Mouse (Mus musculus): ENCODE measurements around the gene Cyb5rl. TPM values are rescaled to one million over a fixed set of nuclear protein-coding genes. Genes with fewer than 3 reads are reported as not detected.

Cyb5rl gene
- polyA plus RNA-seq, 1 experiment from 2014 or later, result 15.0 TPM

DNA sequence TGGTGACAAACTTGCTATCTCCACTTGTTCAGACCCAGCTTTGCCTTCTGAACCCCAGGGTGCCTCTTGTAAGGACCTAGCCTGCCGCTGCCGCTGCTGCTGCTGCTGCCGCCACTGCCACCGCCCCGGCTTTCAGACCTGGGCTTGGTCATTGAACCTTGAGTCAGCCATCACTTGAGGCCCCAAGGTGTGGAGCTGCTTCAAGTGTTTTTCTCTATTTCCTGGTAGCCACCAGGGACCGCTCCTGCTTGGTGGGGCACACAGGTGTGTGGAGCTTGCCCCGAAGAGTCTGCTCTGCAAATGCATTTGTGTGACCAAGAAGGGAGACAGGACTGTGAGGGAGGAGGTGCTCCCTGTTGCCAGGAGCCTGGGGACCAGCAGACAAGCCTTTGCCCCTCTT lies 41.9 kb upstream of the Cyb5rl start:
- no peak for TF ChIP-seq CTCF (IDR thresholded peaks at IDR 0.05; ENCODE audit: low read depth)
- H3K4me1 ChIP-seq (replicated peaks; ENCODE audit: insufficient read depth, low read length), result no peaks in the 10 kb centered on the region
- no peak for DNase-seq (ENCODE audit: low spot score)
- 76% methylated on average over 7 of the region's 7 CpGs for WGBS
- H3K4me2 ChIP-seq (ENCODE audit: low read length), result no peak overlapping the region
- H3K27ac ChIP-seq, result no peak overlapping the region
- H3K9me3 ChIP-seq (replicated peaks; ENCODE audit: low read length), result no peaks in the 10 kb centered on the region
- H3K27me3 ChIP-seq (ENCODE audit: insufficient read depth, low read length), result no peaks in the 10 kb centered on the region
- no peak for ATAC-seq (replicated peaks; ENCODE audit: low FRiP score, low read depth)
- 0 out of 2 replicates have a peak, but pooled peaks cover 10% of the 10 kb centered on the region for H3K36me3 ChIP-seq (ENCODE audit: insufficient read depth, low read length)
- H3K4me3 ChIP-seq (replicated peaks; ENCODE audit: low read depth, low read length), result no peak overlapping the region
- H3K9ac ChIP-seq (ENCODE audit: low read depth, low read length), result no peak overlapping the region

GRCm38 (mm10) chr4:107025369-107025768 lies 41.4 kb upstream of the Cyb5rl start:
- no peak overlapping the region for H3K9ac ChIP-seq (ENCODE audit: low read depth, low read length)
- no peak overlapping the region for H3K4me3 ChIP-seq (replicated peaks; ENCODE audit: low read depth, low read length)
- no peak overlapping the region for H3K27ac ChIP-seq
- ATAC-seq (replicated peaks; ENCODE audit: low FRiP score, low read depth) (no peak), DNase-seq (ENCODE audit: low spot score) (no peak)
- no peaks in the 10 kb centered on the region for H3K27me3 ChIP-seq (ENCODE audit: insufficient read depth, low read length)
- 79% methylated on average over 5 of the region's 5 CpGs for WGBS
- TF ChIP-seq CTCF (IDR thresholded peaks at IDR 0.05; ENCODE audit: low read depth), result no peak
- H3K36me3 ChIP-seq (ENCODE audit: insufficient read depth, low read length), result 0 out of 2 replicates have a peak, but pooled peaks cover 10% of the 10 kb centered on the region
- H3K4me2 ChIP-seq (ENCODE audit: low read length), result no peak overlapping the region
- H3K4me1 ChIP-seq (replicated peaks; ENCODE audit: insufficient read depth, low read length), result no peaks in the 10 kb centered on the region
- no peaks in the 10 kb centered on the region for H3K9me3 ChIP-seq (replicated peaks; ENCODE audit: low read length)

- H3K27ac ChIP-seq, result no peak overlapping the region
- no peak for TF ChIP-seq CTCF (IDR thresholded peaks at IDR 0.05; ENCODE audit: low read depth)
- H3K9me3 ChIP-seq (replicated peaks; ENCODE audit: low read length), result no peaks in the 10 kb centered on the region
- ATAC-seq (replicated peaks; ENCODE audit: low FRiP score, low read depth) (no peak), DNase-seq (ENCODE audit: low spot score) (no peak)
- no peaks in the 10 kb centered on the region for H3K27me3 ChIP-seq (ENCODE audit: insufficient read depth, low read length)
- no peaks in the 10 kb centered on the region for H3K4me1 ChIP-seq (replicated peaks; ENCODE audit: insufficient read depth, low read length)
- no peak overlapping the region for H3K9ac ChIP-seq (ENCODE audit: low read depth, low read length)
- 0 out of 2 replicates have a peak, but pooled peaks cover 21% of the 10 kb centered on the region for H3K36me3 ChIP-seq (ENCODE audit: insufficient read depth, low read length)
- no peak overlapping the region for H3K4me2 ChIP-seq (ENCODE audit: low read length)
- 47% methylated on average over 8 of the region's 8 CpGs for WGBS
- no peak overlapping the region for H3K4me3 ChIP-seq (replicated peaks; ENCODE audit: low read depth, low read length)
Observed at GRCm38 (mm10) chr4:107026451-107026850, 40.3 kb upstream of the Cyb5rl start.

DNA sequence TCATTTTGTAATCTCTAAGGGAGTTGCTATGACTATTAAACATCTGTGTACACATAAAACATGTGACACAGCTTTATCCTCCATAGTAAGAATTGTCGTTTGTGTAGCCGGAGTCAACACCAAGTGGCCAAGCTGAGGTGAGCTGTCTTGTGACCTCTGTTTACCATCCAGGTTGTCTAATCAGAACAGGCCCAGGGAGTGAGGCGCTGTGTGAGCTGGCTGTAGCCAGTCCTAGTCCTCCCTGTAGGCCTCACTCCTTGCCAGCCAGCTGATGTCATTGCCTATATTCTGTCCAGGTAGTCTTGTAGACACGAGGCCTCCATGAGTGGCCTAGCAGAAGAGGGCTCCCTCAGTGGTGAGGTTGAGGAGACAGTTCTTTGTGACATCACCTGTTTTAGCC lies 31.1 kb upstream of the Cyb5rl start:
- no peaks in the 10 kb centered on the region for H3K27me3 ChIP-seq (ENCODE audit: insufficient read depth, low read length)
- TF ChIP-seq CTCF (IDR thresholded peaks at IDR 0.05; ENCODE audit: low read depth), result no peak
- ATAC-seq (replicated peaks; ENCODE audit: low FRiP score, low read depth), result no peak; the same call in 1 of the 2 replicates
- no peak overlapping the region for H3K4me2 ChIP-seq (ENCODE audit: low read length)
- WGBS, result 85% methylated on average over 4 of the region's 4 CpGs
- no peaks in the 10 kb centered on the region for H3K9me3 ChIP-seq (replicated peaks; ENCODE audit: low read length)
- DNase-seq (ENCODE audit: low spot score), result no peak
- no peak overlapping the region for H3K9ac ChIP-seq (ENCODE audit: low read depth, low read length)
- H3K4me3 ChIP-seq (replicated peaks; ENCODE audit: low read depth, low read length), result no peak overlapping the region
- H3K27ac ChIP-seq, result no peak overlapping the region
- peaks cover 63% of the 10 kb centered on the region for H3K36me3 ChIP-seq (ENCODE audit: insufficient read depth, low read length)
- no peaks in the 10 kb centered on the region for H3K4me1 ChIP-seq (replicated peaks; ENCODE audit: insufficient read depth, low read length)

DNA sequence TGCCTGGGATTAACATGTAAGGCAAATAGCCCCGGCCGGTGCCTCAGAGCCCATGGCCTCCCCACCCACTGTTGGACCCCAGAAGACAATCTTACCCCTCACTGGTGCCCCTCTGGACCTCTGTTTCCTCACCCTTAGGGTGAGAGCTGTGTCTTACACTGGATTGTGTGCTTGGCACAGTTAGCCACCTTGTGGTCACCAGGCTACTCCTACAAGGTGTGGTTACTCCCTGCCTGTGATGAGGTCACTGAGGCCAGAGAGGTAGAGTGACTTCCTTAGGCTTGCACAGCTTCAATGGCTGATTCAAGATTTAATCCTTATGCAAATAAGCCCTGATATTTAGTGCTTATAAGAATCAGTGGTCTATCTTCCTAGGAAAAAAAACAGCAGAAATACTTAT lies 29.8 kb upstream of the Cyb5rl start:
- no peaks in the 10 kb centered on the region for H3K9me3 ChIP-seq (replicated peaks; ENCODE audit: low read length)
- peaks cover 56% of the 10 kb centered on the region for H3K36me3 ChIP-seq (ENCODE audit: insufficient read depth, low read length)
- peak; percentile 33; the same call in 1 of the 2 replicates for TF ChIP-seq CTCF (IDR thresholded peaks at IDR 0.05; ENCODE audit: low read depth)
- no peaks in the 10 kb centered on the region for H3K27me3 ChIP-seq (ENCODE audit: insufficient read depth, low read length)
- no peaks in the 10 kb centered on the region for H3K4me1 ChIP-seq (replicated peaks; ENCODE audit: insufficient read depth, low read length)
- 78% methylated on average over 2 of the region's 2 CpGs for WGBS
- peak; percentile 60; the same call in 1 of the 2 replicates for ATAC-seq (replicated peaks; ENCODE audit: low FRiP score, low read depth)
- no peak overlapping the region for H3K27ac ChIP-seq
- no peak overlapping the region for H3K4me2 ChIP-seq (ENCODE audit: low read length)
- H3K4me3 ChIP-seq (replicated peaks; ENCODE audit: low read depth, low read length), result no peak overlapping the region
- H3K9ac ChIP-seq (ENCODE audit: low read depth, low read length), result no peak overlapping the region
- DNase-seq (ENCODE audit: low spot score), result no peak

DNA sequence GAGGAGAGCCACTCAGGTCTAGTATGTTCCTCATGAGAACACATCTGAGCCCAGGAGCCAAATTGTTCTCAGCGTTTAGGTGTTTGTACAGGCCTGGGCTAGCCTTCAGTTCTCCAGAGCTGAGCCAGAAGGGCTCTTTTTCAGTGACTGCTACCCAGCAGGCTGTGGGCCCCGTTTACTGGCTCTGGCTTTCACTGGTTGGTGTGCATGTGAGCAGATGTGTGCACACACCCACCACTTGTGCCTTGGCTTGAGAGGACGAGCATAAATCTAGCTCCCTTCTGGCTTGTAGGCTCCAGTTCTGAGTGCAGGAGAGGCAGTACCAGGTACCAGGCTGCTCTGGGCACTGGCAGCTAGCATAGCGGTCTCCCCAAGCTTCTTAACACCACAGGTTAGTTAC lies 28.5 kb upstream of the Cyb5rl start:
- Histone ChIP-seq H3K9ac (ENCODE audit: low read depth, low read length) (no peak overlapping the region), H3K4me1 (replicated peaks; ENCODE audit: insufficient read depth, low read length) (no peaks in the 10 kb centered on the region), H3K36me3 (ENCODE audit: insufficient read depth, low read length) (peaks cover 52% of the 10 kb centered on the region), H3K9me3 (replicated peaks; ENCODE audit: low read length) (no peaks in the 10 kb centered on the region), H3K27me3 (ENCODE audit: insufficient read depth, low read length) (no peaks in the 10 kb centered on the region), H3K4me3 (replicated peaks; ENCODE audit: low read depth, low read length) (no peak overlapping the region), H3K4me2 (ENCODE audit: low read length) (no peak overlapping the region), H3K27ac (no peak overlapping the region)
- WGBS, result 85% methylated on average over 4 of the region's 4 CpGs
- ATAC-seq (replicated peaks; ENCODE audit: low FRiP score, low read depth) (no peak), DNase-seq (ENCODE audit: low spot score) (no peak)
- TF ChIP-seq CTCF (IDR thresholded peaks at IDR 0.05; ENCODE audit: low read depth), result no peak

- H3K36me3 ChIP-seq (ENCODE audit: insufficient read depth, low read length), result peaks cover 53% of the 10 kb centered on the region
- no peak for DNase-seq (ENCODE audit: low spot score)
- no peaks in the 10 kb centered on the region for H3K27me3 ChIP-seq (ENCODE audit: insufficient read depth, low read length)
- TF ChIP-seq CTCF (IDR thresholded peaks at IDR 0.05; ENCODE audit: low read depth), result no peak
- H3K9me3 ChIP-seq (replicated peaks; ENCODE audit: low read length), result no peaks in the 10 kb centered on the region
- H3K4me3 ChIP-seq (replicated peaks; ENCODE audit: low read depth, low read length), result no peak overlapping the region
- no peaks in the 10 kb centered on the region for H3K4me1 ChIP-seq (replicated peaks; ENCODE audit: insufficient read depth, low read length)
- 77% methylated on average over 8 of the region's 8 CpGs for whole genome bisulfite sequencing
- H3K9ac ChIP-seq (ENCODE audit: low read depth, low read length), result no peak overlapping the region
- H3K4me2 ChIP-seq (ENCODE audit: low read length), result no peak overlapping the region
- H3K27ac ChIP-seq, result no peak overlapping the region
- no peak for ATAC-seq (replicated peaks; ENCODE audit: low FRiP score, low read depth)
Observed at GRCm38 (mm10) chr4:107039270-107039669, 27.5 kb upstream of the Cyb5rl start.
